Mouse (Mus musculus): ENCODE results near the gene Abcc3.

- no peak for TF ChIP-seq CTCF (IDR thresholded peaks at IDR 0.05; ENCODE audit: borderline replicate concordance, insufficient read depth, low read depth, low read length)
- no peak for TF ChIP-seq POLR2A (IDR thresholded peaks at IDR 0.05; ENCODE audit: borderline replicate concordance, insufficient read depth, low read length)
Observed at GRCm38 (mm10) chr11:94349839-94350238, 43.0 kb downstream of the Abcc3 start.
